8 mouse cellular contexts compared by ENCODE assay signal in genomic region chr2:163599226-163599625, GRCm38 (mm10). TPM values are rescaled to one million over a fixed set of nuclear protein-coding genes. Genes with fewer than 3 reads are reported as not detected.
DNase-seq lines count a peak whose midpoint lies in the region; ATAC-seq and TF ChIP-seq lines count a peak whose summit lies in the region.

No protein-coding gene starts in this region.

- 0% methylated on average over 1 of the region's 1 CpGs for WGBS in forebrain, embryonic 14.5 days
- WGBS in forebrain, embryonic 12.5 days = 11% methylated on average over 1 of the region's 1 CpGs
- WGBS in liver, embryonic 14.5 days (ENCODE audit: insufficient replicate concordance) = 0% methylated on average over 1 of the region's 1 CpGs

- no peak overlapping the region for H3K4me3 ChIP-seq in forebrain, embryonic 14.5 days (ENCODE audit: low read depth, low read length)
- H3K4me3 ChIP-seq in forebrain, embryonic 12.5 days (replicated peaks) = no peak overlapping the region
- no peak overlapping the region for H3K4me3 ChIP-seq in liver, embryonic 14.5 days (ENCODE audit: insufficient read depth in 1 of 2, low read depth in 2 of 2, low read length in 2 of 2)

- no peaks in the 10 kb centered on the region for H3K27me3 ChIP-seq in forebrain, embryonic 14.5 days (replicated peaks; ENCODE audit: control insufficient read depth, insufficient read depth, low read length)
- H3K27me3 ChIP-seq in forebrain, embryonic 12.5 days = 0 out of 2 replicates have a peak, but pooled peaks cover 7% of the 10 kb centered on the region
- no peaks in the 10 kb centered on the region for H3K27me3 ChIP-seq in liver, embryonic 14.5 days (ENCODE audit: control insufficient read depth, insufficient read depth, low read length)

- H3K27ac ChIP-seq in forebrain, embryonic 14.5 days (ENCODE audit: low read depth, low read length) = no peak overlapping the region
- H3K27ac ChIP-seq in forebrain, embryonic 12.5 days = no peak overlapping the region
- H3K27ac ChIP-seq in liver, embryonic 14.5 days = no peak overlapping the region

- peak; percentile 60 for DNase-seq in forebrain, embryonic 14.5 days (ENCODE audit: low spot score)
- peak; percentile 53 to 65 for DNase-seq in right cerebral cortex, adult 2 months (ENCODE audit: low spot score in 2 of 2)
- no peak for DNase-seq in right cerebral cortex, adult 18-20 months
- DNase-seq in cerebellum, adult 8-10 months = peak; percentile 68
- DNase-seq in gastrocnemius, postnatal 25 days = peak; percentile 41
- no peak for DNase-seq in liver, embryonic 14.5 days (ENCODE audit: low read depth in 3 of 3, low spot score in 3 of 3)
- peak; percentile 39 for DNase-seq in spleen, adult 12 weeks (ENCODE audit: low spot score)

- ATAC-seq in forebrain, embryonic 14.5 days = no peak
- no peak for ATAC-seq in forebrain, embryonic 12.5 days (ENCODE audit: low FRiP score)
- ATAC-seq in liver, embryonic 14.5 days (ENCODE audit: insufficient read depth) = no peak

- peak; percentile 92 for TF ChIP-seq CTCF in liver, embryonic 14.5 days (IDR thresholded peaks at IDR 0.05; ENCODE audit: low read depth)

- no peak for TF ChIP-seq EP300 in liver, embryonic 14.5 days (IDR thresholded peaks at IDR 0.05; ENCODE audit: low read depth)

- no peak overlapping the region for H3K4me2 ChIP-seq in forebrain, embryonic 14.5 days (ENCODE audit: low read length)
- no peak overlapping the region for H3K4me2 ChIP-seq in forebrain, embryonic 12.5 days
- no peak overlapping the region for H3K4me2 ChIP-seq in liver, embryonic 14.5 days (ENCODE audit: low read depth)

- H3K9ac ChIP-seq in forebrain, embryonic 14.5 days (ENCODE audit: low read length) = no peak overlapping the region
- H3K9ac ChIP-seq in forebrain, embryonic 12.5 days = no peak overlapping the region
- H3K9ac ChIP-seq in liver, embryonic 14.5 days (replicated peaks) = no peak overlapping the region

- H3K9me3 ChIP-seq in forebrain, embryonic 14.5 days (replicated peaks; ENCODE audit: control insufficient read depth, low read length) = no peaks in the 10 kb centered on the region
- H3K9me3 ChIP-seq in forebrain, embryonic 12.5 days = no peaks in the 10 kb centered on the region
- no peaks in the 10 kb centered on the region for H3K9me3 ChIP-seq in liver, embryonic 14.5 days (ENCODE audit: control insufficient read depth, low read length)

- H3K36me3 ChIP-seq in forebrain, embryonic 14.5 days (ENCODE audit: control insufficient read depth, insufficient read depth, low read length) = no peaks in the 10 kb centered on the region
- H3K36me3 ChIP-seq in forebrain, embryonic 12.5 days (replicated peaks) = no peaks in the 10 kb centered on the region
- H3K36me3 ChIP-seq in liver, embryonic 14.5 days (replicated peaks; ENCODE audit: control insufficient read depth, insufficient read depth, low read depth) = no peaks in the 10 kb centered on the region

- H3K4me1 ChIP-seq in forebrain, embryonic 14.5 days (ENCODE audit: control insufficient read depth, insufficient read depth, low read length) = peaks cover 10% of the 10 kb centered on the region; the same call in 1 of the 2 replicates
- H3K4me1 ChIP-seq in forebrain, embryonic 12.5 days = peaks cover 14% of the 10 kb centered on the region
- H3K4me1 ChIP-seq in liver, embryonic 14.5 days (replicated peaks; ENCODE audit: control insufficient read depth in 2 of 2, insufficient read depth in 2 of 2, low read length in 1 of 2) = peaks cover 4 to 33% of the 10 kb centered on the region in 2 experiments

RNA-seq across cellular contexts. Expression of gene Ttpal, which starts 2.9 kb away (rescaled TPM):
- 44.8 and 46.7 TPM in 2 replicates for polyA plus RNA-seq in forebrain, embryonic 14.5 days (2014; fragmentation: Nextera tagmentation; extraction: Ambion mirVana)
- 49.4 and 49.8 TPM in 2 replicates for polyA plus RNA-seq in forebrain, embryonic 12.5 days (2016; fragmentation: Nextera tagmentation; extraction: Ambion mirVana)
- 1 to 10 TPM; 4.8 to 5.6 TPM for total RNA-seq in gastrocnemius, postnatal 25 days (2021)
- 3.4 and 5.3 TPM in 2 replicates for polyA plus RNA-seq in liver, embryonic 14.5 days (2012; rRNA removed)
- 10.0 and 11.5 TPM in 2 replicates for polyA plus RNA-seq in liver, embryonic 14.5 days (2014; fragmentation: Nextera tagmentation; extraction: Ambion mirVana)

RNA-seq across cellular contexts. Expression of gene Serinc3, which starts 45.7 kb away (rescaled TPM):
- polyA plus RNA-seq in forebrain, embryonic 14.5 days (2014; fragmentation: Nextera tagmentation; extraction: Ambion mirVana) = 37.3 and 37.9 TPM in 2 replicates
- polyA plus RNA-seq in forebrain, embryonic 12.5 days (2016; fragmentation: Nextera tagmentation; extraction: Ambion mirVana) = 32.1 and 36.1 TPM in 2 replicates
- 100 to 1,000 TPM in 1 of 2 experiments, 10 to 100 TPM in 1; 97.5 to 115 TPM for total RNA-seq in gastrocnemius, postnatal 25 days (2021)
- polyA plus RNA-seq in liver, embryonic 14.5 days (2012; rRNA removed) = 225 and 257 TPM in 2 replicates
- polyA plus RNA-seq in liver, embryonic 14.5 days (2014; fragmentation: Nextera tagmentation; extraction: Ambion mirVana) = 165 TPM in 2 replicates

RNA-seq across cellular contexts. Expression of gene Pkig, which starts 59.0 kb away (rescaled TPM):
- 163 and 181 TPM in 2 replicates for polyA plus RNA-seq in forebrain, embryonic 14.5 days (2014; fragmentation: Nextera tagmentation; extraction: Ambion mirVana)
- polyA plus RNA-seq in forebrain, embryonic 12.5 days (2016; fragmentation: Nextera tagmentation; extraction: Ambion mirVana) = 156 and 158 TPM in 2 replicates
- total RNA-seq in gastrocnemius, postnatal 25 days (2021) = 10 to 100 TPM; 72.1 to 93.5 TPM
- 50.9 and 52.3 TPM in 2 replicates for polyA plus RNA-seq in liver, embryonic 14.5 days (2012; rRNA removed)
- 99.0 and 107 TPM in 2 replicates for polyA plus RNA-seq in liver, embryonic 14.5 days (2014; fragmentation: Nextera tagmentation; extraction: Ambion mirVana)

Comparison
In these comparisons a context has a peak if more than half of its experiments do, and no peak if none do; other contexts are left out.
1. DNase-seq: peak in forebrain, embryonic 14.5 days (single experiment), right cerebral cortex, adult 2 months (2 of 2), cerebellum, adult 8-10 months (single experiment), gastrocnemius, postnatal 25 days (single experiment) and spleen, adult 12 weeks (single experiment); none in right cerebral cortex, adult 18-20 months (single experiment) and liver, embryonic 14.5 days (0 of 3).